Mouse (Mus musculus) 3T3-L1 (cell line): ENCODE measurements around the gene Mug1.
"Not testable (repeated sequence)": the region's sequence is repeated elsewhere in the genome, so short reads cannot be mapped to it uniquely, and the experiment has no call there.

Source experiments
- DNase-seq: peaks from one replicate; pipeline ENCODE4 v3.0.0-alpha.2; 2015; ENCODE audit warnings: low read depth, low spot score

Mug1 gene

GRCm38 (mm10) chr6:121838271-121838670, at the start of gene Mug1:
Gene Mug1, plus strand, starts transcription at chr6:121838541.
- DNase-seq = not testable (repeated sequence)

- no peak for DNase-seq
Measured at GRCm38 (mm10) chr6:121828034-121828433, 10.3 kb upstream of the Mug1 start.

- no peak for DNase-seq
Measured at GRCm38 (mm10) chr6:121836361-121836760, 2.0 kb upstream of the Mug1 start.

- DNase-seq = no peak
Measured at GRCm38 (mm10) chr6:121848378-121848777, 10.0 kb downstream of the Mug1 start.
